Mouse (Mus musculus) CH12F3 (cell line): ENCODE measurements around the gene Slc38a3.
"Not testable (repeated sequence)": the region's sequence is repeated elsewhere in the genome, so short reads cannot be mapped to it uniquely, and the experiment has no call there.

Source experiments
- in situ Hi-C: fragments of 300-500 bp; cut with MboI; formaldehyde crosslinking; loops from 2 replicates; pipeline ENCODE4 v1.14.3; 2020; ENCODE audit warnings: low sequenced_read_pairs

Slc38a3 gene

DNA sequence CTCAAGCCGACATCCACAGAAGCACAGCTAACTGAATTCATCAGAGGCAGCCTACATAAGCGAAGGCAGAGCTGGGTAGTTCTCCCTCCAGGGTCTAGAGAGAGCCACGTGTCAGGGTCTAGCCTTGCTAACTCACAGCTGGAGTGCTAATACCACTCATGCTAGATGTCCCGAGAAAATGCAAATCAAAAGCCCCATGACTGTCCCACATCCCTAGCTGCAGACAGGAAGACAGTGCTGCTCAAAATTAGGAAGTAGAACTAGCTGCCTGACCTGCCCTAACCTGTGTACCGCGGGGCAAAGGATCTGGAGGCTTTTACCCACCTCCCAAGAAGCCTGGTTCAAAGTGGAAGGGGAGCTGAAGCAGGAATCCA is 26.8 kb upstream of the Slc38a3 start:
- in situ Hi-C loops, result no loop called here

DNA sequence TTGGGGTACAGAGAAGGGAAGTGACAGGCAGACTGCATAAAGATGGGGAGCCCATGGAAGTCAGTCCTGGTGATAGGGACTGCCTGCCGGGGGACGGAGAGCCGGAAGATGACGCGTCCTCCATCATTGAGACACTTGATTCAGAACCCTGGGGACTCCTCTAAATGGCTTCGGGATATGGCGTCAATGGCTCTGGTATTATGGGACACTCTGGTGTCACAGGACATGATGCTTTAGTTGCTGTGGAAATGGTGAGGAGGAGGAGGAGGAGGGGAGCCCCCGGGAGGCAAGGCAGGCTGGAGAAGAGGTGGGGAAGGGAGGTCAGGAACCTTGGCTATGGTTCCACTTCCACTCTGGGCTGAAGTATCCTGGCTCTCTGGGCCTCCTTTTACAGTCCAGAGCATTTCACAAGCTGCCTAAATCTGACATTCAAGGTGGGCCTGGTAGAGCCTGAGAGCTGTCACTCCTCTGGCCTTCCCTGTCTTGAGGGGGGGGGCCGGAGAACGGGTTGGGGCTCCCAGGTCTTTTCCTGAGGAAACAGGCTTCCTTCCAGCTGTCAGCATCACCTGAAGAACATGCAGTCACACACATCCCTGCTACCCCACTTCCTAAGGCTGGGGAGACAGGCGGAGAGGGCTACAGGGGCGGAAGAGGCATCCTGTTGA is 26.2 kb upstream of the Slc38a3 start:
- in situ Hi-C loops, result no loop called here

DNA sequence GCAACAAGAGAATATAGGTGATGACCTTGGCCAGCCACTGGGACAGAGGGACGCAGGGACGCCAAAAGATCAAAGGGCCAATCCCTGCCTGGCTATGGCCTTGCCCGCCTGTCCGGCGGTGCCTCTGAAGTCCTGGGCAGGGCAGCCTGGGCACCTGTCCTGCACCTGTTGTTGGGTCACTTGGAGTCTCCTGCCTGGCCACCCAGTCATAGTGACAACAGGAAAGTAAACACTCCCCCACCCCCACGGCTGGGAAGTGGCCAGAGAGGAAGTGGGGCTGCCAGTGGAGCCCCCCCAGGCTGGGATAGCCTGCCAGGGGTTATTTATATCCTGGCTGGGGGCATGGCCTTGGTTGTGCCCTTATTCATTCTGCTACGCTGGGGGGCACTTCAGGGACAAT is 25.3 kb upstream of the Slc38a3 start:
- in situ Hi-C loops, result no loop called here

DNA sequence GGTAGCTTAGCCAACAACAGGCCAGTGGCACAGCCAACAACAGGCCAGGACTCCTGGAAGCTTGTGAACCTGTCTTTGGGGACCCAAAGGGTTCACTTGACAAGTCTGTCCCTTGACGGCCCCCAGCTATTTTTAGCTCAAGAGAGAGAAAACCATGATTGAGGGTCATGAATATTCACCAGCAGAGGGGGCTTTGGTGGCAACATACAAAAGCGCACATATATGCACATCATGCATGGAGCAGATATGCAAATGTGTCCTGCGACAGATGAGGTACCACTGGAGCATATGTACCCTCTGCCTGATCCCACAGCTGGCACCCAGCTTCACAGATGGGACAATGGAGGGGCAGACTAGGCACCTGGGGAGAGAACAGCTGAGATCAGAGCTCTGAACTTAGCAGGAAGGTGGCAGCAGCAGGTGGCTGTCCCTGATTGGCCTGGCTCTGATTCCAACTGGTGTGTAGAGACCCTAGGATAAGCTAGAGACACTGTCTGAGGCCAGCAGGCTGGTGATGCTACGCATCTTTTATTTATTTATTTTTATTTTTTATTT is 24.2 kb upstream of the Slc38a3 start:
- in situ Hi-C loops, result no loop called here

DNA sequence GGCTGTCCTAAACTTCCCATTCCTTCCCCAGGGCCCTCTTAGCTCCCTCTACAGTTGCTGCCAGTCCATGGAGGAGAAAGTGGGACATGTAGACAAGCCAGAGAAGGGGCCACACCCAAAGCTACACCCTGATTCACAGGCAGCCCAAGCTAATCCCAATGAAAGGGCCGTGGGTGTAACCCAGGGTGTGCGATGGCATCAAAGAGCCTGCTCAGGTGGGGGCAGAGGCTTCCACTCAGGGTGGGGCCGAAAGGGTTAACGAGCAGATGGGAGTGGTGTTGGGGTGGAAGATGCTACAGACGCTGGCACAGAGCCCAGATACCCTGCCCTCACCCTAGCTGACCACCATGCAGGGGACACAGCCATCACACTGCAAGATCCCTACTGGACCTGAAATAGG is 23.5 kb upstream of the Slc38a3 start:
- in situ Hi-C loops, result no loop called here

DNA sequence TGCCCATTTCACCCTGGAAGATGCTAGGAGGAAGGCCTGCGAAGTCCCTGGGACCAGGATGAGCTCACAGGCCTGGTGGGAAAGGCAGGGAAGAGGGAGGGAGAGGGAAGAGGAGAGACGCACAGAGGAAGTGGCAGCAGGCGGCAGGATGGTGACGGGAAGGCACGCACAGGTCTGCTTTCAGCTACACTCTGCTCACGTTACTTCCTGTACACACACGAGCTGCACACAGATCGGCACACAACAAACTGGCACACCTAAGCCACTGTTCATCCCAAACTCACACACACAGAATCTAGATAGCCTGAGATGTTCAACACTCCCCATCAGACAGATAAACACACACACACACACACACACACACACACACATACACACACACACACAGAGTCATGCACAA is 21.1 kb upstream of the Slc38a3 start:
- in situ Hi-C loops, result no loop called here

DNA sequence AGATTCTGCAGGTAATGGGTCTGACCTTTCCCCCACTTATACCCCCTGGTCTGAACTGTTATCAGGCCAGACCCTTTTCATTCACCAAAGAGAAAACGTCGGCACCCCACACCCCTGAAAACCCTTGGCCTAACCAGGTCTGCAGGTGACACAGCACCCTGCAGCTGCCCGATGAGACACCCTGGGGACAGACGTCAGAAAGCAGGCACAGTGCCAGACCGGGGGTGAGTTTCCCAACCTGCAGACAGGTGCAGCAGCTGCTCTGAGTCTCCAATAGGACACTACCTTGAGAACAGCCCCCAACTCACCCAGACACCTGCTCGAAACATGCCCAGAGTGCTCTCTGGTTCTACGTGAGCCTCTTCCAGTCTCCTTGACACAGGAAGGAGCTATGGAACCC is 19.6 kb upstream of the Slc38a3 start:
- in situ Hi-C loops, result no loop called here

DNA sequence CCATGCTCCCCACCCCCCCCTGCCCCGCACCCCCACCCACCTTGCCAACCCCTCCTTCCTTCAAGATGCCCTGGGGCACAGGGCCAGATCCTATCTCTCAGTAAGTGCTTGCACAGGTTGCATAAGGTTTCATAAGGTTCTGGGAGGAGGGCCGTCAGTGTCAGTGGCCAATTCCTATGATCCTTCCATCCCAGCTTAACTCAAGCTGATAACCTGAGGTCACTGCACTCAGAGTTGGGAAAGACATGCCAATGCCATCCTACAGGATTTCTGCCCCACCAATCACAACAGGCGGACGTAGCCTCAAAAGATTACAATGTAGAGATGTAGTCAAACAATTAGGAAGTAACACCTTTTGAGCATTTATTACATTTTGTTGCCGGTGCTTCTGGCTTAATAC is 19.1 kb upstream of the Slc38a3 start:
- in situ Hi-C loops, result no loop called here

DNA sequence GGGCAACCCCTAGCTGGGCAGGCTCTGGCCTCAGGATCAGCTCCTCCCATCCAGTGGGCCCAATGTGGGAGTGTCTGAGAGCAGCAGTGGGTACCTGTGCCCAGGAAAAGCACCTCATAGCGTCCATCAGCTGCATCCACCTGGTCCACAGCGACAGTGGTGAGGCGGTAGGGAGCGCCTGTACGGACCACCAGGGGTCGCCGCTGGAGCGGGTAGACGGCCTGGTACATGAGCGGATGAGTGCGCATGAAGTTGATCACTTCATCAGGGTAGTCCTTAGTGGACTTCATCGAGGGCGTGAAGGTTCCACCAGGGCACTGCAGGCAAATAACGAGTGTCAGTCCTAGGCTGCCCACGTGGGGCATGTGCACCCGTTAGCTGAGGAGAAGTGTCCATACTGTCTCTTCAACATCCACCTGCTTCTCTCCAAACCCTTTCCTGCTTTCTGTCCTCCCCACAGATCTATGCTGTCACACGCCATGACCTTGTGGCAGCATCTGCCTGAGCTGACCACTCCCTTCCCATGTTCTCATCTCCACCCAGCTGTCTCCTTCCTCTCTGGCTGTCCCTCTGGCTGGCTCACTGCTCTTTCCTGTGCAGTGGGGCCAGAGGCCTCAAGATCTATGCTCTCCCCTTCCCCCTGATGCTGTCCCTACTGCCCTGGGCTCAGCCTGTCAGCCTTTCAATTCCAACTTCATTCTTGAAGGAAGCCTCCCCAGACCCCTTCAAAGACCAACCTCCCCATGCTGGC is 16.1 kb upstream of the Slc38a3 start:
- in situ Hi-C loops, result no loop called here

DNA sequence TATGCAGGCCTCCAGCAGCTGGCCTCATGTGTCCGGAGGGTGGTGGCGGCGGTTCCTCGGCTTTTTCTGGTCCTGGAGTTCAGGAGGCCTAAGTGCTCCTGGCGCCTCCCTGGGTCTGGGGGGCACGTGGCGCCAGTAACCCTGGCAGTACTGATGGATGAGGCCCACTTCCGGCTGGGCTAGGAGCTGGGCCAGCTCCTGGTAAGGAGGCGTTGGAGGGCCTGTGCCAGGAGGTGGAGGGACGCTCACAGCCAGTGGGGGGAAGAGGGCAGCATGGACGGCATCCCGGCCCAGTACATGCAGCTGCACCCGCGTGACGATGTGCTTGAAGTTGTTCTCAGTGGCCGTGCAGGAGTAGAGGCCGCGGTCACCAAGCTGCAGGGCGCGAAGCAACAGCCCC is 13.1 kb upstream of the Slc38a3 start:
- in situ Hi-C loops, result no loop called here

DNA sequence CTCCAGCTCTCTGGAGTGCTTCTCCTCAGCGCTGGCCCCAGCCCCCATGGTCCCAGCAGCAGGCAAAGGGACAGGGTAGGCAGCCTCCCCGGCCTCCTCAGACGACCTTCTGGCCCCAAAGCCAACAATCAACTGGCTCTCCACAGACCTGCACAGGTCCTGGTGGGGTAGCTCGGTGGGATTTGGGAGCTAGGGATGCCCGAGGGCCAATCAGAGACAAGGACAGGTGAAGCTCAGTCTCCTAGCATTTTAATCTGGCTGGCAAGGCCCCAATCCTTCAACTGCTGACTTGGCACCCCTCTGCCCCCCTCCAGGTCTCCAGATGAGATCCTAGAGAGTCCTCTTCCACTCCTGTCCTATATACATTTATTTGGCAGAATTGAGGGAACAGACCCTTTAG is 10.2 kb upstream of the Slc38a3 start, which contains the start of gene Gnat1:
Gene Gnat1, minus strand, starts transcription at position 212 of the 400 bp plus-strand sequence.
- in situ Hi-C loops, result no loop called here

DNA sequence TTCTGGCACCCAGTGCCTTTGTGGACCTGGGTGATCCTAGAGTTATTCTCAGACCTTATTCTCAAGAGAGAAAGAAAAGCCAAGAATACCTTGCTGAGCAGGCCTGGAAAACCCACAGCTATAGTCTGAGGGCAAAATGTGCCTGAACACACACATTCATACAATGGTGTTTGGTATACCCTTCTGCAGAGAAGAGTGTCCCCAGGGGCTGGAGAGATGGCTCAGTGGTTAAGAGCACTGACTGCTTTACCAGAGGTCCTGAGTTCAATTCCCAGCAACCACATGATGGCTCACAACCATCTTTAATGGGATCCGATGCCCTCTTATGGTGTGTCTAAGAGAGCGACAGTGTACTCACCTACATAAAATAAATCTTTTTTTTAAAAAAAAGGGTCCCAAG is 9.5 kb upstream of the Slc38a3 start:
- in situ Hi-C loops, result no loop called here

DNA sequence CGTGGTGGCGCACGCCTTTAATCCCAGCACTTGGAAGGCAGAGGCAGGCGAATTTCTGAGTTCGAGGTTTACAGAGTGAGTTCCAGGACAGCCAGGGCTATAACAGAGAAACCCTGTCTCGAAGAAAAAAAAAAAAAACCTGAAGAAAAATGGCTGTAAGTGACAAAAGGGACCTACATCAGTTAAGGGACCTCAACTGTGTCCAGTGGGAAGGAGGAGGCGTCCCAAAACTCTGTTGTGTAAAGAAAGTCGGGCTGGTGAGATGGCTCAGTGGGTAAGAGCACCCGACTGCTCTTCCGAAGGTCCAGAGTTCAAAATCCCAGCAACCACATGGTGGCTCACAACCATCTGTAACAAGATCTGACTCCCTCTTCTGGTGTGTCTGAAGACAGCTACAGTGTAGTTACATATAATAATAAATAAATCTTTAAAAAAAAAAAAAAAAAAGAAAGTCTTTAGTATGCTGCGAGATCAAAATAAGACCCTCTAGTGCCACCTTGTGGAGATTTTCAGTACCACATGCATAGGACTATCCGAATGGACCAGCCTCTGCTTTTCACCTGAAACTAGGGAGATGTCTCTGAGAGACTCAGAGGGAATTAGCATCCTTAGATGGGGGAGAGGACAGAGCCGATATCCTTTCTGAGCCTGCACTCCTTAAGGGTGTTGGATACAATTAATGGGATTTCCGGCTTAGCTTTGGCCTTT is 8.6 kb upstream of the Slc38a3 start:
- in situ Hi-C loops, result not testable (repeated sequence)

DNA sequence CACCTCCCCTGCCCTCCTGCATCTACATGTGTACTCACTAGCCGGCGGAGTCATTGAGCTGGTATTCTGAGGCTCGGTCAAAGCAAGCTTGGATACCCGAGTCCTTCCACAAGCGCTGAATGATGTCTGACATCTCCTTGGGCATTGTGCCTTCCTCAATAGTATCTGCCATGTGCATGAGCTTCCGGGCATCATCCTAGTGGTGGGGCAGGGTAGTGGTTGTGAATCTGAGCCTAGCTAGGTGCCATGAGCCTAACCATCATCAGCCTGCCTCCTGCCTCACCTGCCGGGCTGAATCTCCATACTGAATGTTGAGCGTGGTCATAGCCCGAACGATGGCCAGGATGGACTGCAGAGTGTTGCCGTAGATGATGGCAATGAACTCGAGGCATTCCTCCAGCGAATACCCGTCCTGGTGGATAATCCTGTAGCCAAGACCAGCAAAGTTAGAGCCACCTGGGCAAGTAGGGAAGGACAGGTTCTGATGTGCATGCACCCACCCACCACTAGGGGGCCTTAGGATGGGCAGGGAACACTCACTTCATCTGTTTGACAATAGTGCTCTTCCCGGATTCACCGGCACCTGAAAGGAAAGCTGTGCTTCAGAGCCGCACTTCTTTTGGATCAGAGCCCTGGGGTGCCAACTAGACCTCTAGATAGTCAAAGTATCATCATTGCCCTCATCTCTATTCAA is 7.9 kb upstream of the Slc38a3 start:
- in situ Hi-C loops, result no loop called here

DNA sequence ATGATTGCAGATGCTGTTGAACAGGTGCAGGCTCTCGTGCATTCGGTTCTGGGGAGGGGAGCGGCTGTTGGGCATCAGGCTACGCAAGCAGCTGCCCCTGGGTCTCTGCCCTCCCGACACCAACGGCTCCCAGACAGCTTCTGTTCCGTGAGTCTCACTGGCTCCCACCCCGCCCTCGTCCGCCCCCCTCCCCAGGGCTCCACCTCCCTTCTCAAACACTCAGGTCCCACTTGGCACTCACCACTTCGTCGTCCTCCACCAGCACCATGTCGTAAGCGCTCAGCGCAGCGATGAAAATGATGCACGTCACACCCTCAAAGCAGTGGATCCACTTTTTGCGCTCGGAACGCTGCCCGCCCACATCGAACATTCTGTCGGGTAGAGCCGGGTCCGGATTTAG is 7.0 kb upstream of the Slc38a3 start:
- in situ Hi-C loops, result no loop called here

DNA sequence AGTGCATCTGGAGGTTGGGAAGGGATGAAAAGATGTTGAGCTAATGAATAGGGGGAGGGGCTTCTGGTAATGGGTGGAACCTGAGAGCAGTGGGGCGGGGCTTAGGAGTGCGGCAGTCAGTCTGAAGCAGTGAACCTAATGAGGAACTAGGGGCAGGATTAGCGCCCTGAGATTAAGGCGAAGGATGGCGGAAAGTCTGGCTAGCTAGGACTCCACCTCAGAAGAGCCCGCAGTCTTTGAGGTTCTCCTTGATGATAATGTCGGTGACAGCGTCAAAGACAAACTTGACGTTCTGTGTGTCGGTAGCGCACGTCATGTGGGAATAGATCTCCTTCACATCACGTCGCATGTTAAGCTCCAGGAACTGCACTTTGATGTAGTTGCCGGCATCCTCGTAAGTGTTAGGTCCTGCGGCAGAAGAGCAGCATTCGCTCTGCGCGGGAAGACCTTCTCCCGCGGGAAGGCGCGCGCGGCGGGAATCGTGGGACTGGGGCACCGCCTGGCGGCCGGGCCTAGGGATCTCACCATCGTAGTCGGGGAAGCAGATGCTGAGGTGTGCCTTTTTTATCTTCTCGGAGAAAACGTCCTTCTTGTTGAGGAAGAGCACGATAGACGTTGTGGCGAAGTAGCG is 6.5 kb upstream of the Slc38a3 start:
- in situ Hi-C loops, result no loop called here

DNA sequence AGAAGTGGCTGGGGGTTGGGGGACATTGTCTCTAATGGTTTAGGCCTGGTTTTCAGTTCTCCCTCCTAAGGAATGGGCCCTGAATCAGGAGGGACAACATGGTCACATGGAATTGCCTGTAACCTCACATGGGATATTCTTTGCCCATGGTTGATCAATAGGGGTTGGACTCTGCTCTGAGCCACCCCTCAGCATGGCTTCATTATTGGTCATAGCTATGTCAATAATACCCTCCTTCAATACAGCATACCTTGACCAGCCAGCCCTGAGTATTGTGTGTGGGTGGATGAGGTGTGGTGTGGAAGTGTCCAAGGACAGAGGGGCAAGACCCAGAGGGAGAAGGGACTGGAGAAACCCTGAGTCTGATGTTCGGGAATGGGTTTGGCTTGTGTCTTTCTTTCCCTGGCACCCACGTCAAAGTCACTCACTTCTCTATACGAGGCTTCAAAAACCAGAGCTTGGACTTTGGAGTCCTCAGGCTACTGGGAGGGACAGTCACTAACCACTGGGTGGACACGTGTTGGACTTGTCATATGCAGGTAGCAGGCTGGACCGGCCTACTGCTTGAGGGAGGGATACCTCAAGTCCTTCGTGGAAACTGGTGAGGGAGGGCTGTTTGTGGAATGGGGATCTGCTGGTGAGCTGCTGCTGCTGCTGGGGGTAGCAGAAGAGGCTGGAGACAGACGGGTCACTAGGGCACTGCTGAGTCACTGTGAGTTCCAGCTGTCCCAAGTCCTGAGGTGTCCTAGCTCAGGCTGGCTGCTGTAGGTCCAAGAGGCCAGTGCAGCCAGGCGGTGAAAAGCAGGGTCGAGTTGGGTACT is 5.5 kb upstream of the Slc38a3 start:
- in situ Hi-C loops, result no loop called here

DNA sequence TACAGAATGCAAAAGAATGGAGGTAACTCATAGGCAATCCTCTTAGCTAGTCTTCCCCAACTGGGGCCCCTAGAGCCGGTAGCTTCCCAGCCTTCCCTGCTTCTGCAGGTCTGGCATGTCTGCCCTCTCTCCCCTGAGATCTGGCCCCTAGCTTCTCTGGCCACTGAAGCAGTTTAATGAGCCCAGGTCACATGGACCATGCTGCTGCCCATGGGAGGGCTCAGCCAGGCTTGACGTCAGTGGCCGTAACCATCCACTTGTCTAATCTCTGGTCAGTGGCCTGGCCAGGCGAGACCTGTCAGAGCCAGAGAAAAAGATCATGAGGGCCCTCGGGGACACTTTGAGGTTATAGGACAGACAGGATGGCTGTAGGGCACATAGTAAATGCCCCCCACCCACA is 929 bp upstream of the Slc38a3 start:
- in situ Hi-C loops, result no loop called here

DNA sequence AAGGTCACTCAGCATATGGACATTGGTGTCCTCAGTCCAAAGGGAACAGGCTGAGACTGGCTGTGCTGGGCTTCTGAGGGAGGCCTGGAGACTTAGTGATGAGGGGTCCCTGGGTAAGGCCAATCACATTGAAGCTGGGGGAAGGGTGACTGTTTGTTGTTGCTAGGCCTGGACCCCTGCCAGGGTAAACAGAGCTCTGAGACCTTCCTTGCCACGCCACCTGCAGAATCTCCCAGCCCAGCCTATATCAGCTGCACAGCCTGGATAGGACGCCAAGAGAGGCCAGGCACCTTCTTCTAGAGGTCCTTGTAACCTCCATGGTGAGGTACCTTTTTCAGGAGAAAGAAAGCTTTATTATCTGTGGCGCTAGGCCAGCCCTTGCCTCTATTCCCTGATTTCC is 414 bp downstream of the Slc38a3 start:
- in situ Hi-C loops, result no loop called here

DNA sequence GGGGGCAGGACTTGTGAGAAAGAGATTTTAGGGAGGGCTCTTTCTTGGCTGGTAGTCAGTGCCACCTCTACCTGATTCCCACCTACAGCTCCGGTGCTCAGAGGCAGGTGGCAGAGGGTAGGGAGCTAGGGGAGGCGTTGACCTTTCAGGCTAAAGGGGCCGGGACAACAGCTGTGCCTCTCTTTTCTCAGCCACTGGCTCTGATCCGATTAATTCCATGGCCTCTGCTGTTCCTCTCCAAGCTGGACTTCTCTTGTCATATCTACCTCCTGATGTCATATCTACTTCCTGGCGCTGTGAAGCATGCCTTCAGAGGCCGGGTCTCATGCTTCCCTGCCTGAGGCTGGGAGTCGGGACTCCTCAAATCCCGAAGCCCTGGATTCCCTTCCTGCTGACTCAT is 1.3 kb downstream of the Slc38a3 start:
- in situ Hi-C loops, result no loop called here
